Mouse (Mus musculus) CD8-positive naive resting alpha-beta T cell, adult 2 months (primary cell): ENCODE data around the gene Nr4a1.

Source experiments
- DNase-seq, 2 experiments: peaks; one replicate each; pipeline ENCODE4 v3.0.0; 2022; ENCODE audit warnings: low read depth in 2 of 2, low spot score in 2 of 2

The Nr4a1 gene

GRCm38 (mm10) chr15:101311087-101311770 is 57.2 kb downstream of the Nr4a1 start:
- DNase-seq: no peak

- no peak for DNase-seq
These were observed 57.9 kb downstream of the Nr4a1 start for GRCm38 (mm10) chr15:101312006-101312405.

GRCm38 (mm10) chr15:101315378-101315777 is 61.3 kb downstream of the Nr4a1 start:
- no peak for DNase-seq

- peak; percentile 83 to 87 for DNase-seq
These were observed 61.8 kb downstream of the Nr4a1 start for GRCm38 (mm10) chr15:101315832-101316231.

- DNase-seq: no peak
These were observed 62.3 kb downstream of the Nr4a1 start for GRCm38 (mm10) chr15:101316279-101316912.

GRCm38 (mm10) chr15:101316913-101317813 is 63.1 kb downstream of the Nr4a1 start:
- DNase-seq: no peak

- DNase-seq: no peak
These were observed 63.9 kb downstream of the Nr4a1 start for GRCm38 (mm10) chr15:101317814-101318500.

GRCm38 (mm10) chr15:101318889-101319765 is 65.1 kb downstream of the Nr4a1 start:
- DNase-seq: no peak

- no peak for DNase-seq
These were observed 66.0 kb downstream of the Nr4a1 start for GRCm38 (mm10) chr15:101320010-101320617.

GRCm38 (mm10) chr15:101320618-101321041 is 66.6 kb downstream of the Nr4a1 start:
- DNase-seq: no peak

GRCm38 (mm10) chr15:101321126-101321525 is 67.1 kb downstream of the Nr4a1 start:
- no peak for DNase-seq

- no peak for DNase-seq
These were observed 68.0 kb downstream of the Nr4a1 start for GRCm38 (mm10) chr15:101322106-101322505.

- no peak for DNase-seq
These were observed 68.6 kb downstream of the Nr4a1 start for GRCm38 (mm10) chr15:101322640-101323039.

GRCm38 (mm10) chr15:101323511-101323910 is 69.4 kb downstream of the Nr4a1 start:
- DNase-seq: no peak
